Mouse (Mus musculus): Measurements from ENCODE around the gene Mlst8. TPM values are rescaled to one million over a fixed set of nuclear protein-coding genes. Genes with fewer than 3 reads are reported as not detected.

Mlst8 gene
- 51.2 and 55.8 TPM in 2 replicates for polyA plus RNA-seq (2012; rRNA removed)

DNA sequence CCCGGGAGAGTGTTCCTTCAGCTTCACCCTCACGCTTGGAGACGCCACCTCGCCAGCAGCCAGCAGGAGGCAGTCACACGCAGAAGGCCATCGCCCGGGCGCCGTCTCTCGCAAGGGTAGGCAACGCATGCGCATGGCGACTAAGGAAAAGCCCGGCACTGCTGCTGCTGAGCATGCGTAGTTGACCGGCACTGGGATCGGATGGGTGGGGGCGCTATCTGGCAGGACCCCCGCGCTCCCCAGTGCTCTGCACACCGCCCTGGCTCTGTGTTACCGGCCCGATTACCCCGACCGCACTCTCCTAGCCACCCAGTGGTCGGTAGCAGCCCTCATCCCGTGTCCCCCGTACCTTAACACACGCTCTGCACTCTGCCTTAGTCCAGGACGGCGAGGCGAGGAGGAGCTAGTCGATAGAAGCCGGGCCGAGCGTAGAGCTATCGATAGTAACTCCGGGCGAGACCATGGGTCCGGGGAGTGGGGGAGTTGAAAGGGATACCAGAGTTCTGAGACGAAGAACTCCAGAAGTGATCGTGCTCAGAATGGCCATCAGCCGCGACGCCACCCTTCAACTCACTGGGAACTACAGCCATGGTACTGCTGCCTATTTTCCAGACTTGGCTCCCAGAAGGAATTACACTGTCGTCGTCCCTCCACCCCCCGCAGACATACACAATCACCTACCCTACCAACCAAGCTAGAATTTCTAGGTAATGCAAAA, at the start of gene Mlst8:
Gene Mlst8, minus strand, starts transcription at position 416 of the 718 bp plus-strand sequence.

DNA sequence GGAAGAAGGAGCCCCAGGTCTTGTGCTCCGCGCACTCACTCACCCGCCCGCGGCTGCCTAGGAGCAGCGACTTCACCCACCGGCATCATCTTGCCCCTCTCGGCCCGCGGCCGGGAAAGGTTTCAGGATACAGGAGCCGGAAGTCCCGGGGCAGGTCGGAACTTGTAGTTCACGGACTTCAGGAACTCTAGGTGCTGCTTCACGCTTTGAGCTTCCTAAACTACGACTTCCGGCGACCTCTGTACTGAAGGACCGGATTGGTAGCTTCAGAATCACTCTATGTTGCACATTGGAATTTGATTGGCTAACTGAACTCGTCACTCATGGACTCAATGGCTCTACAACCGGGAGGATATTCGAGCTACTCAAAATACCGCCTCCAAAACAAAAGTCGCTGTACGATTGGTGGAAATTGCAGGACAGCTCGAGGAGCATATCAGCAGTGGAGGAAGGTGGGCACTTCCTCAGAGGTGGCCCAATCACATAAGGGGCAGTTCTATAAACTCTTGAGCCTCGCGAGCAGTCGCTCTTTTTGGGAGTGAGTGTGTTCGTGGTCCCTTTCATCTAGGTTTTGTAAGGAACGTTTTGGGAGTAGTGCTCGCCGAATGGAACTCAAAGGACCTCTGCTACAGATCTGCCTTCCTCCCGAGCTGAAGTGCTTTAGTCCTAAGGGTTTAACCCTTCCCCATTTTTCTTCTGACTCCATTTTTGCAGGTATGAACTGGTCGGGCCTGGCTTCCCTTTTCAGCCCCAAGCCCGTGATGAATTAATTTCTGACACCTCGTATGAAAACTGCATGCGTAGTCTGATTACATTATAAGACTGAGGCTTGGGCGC, 49.1 kb upstream of the Mlst8 start, which contains the start of gene Traf7:
Gene Traf7, minus strand, starts transcription at position 216 of the 837 bp plus-strand sequence.

DNA sequence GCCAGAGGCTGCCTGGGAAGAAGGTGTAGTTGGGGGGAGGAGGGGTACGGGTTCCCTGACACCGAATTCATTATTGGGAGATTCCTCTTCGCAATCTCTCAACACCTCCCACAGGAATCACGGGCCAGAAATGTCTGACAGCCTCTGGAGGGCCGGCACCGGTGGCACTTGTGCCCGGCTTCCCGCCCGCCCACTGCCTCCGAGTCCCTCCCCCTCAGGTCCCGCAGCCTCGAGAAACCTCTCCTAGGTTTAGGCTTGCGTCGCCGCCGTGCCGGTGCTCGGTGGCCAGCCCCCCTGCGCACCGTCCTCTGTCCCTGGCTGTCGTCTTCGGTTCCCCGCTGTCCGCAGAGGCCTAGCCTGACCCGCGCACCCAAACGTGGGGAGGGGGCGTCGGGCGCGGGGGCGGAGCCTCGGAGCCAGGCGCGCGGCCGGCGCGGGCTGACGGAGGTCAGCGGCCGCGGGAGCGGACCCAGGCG, 9.3 kb upstream of the Mlst8 start, which contains the start of gene Caskin1:
Gene Caskin1, plus strand, starts transcription at position 416 of the 476 bp plus-strand sequence.

DNA sequence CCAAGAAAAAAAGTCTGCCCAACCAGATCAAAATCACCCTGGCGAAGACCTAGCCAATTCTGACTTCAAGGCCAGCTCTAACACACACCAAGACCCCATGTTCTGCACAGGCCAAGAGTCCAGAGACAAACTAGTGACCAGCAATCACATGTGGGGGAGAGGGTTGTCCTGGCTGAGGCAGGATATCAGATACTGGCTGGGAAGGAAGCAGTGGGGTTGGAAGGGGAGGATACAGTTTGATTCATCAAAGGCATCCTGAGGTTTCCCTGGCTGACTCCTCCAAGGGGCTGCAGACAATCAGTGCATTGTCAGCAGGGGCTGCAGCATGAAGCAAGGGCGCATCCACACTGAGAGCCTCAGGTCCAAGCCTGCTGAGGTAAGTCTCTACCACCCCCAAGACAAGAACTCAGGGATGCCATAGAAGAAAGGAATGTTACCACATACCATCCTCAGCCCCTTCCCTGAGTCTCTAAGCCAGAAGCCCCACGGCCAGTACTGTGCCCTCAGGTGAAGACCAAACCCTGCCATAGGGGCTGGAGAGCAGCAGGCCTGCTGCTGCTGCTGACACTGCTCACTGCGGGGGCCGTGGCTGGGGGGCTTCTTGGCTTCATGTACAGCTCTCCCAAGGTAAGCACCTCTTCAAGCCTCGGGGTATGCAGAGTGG, 5.1 kb downstream of the Mlst8 start, which contains the start of gene Bricd5:
Gene Bricd5, plus strand, starts transcription at position 273 of the 664 bp plus-strand sequence.

DNA sequence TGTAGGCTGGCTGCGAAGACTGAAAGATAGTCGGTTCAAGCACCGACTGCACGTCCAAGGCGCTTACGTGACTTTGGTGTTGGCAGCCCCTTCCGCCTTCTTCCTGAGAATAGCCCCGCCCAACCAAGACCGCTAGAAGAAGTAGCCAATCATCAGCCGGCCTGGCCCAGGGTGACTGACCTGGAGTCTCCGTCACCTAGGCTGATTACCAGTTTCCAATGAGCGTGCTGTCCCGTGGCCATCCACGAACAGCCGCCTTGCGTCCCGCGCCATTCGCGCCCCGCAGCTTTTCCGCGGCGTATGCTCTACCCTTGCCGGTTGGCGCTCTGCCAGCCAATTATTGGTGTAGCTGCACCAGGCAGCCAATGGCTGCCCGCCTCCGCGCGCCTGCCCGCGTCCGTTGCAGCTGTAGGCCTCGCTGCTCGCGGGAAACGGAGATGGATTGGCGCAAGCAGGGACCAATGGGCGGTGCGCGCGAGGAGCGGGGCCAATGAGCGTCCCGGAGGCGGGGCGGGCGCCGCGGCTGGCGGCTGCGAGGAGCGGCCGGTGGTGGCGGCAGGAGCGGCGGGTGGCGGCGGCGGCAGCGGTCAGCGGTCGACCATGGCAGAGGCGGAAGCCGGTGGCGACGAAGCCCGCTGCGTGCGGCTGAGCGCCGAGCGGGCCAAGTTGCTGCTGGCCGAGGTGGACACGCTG, 8.8 kb downstream of the Mlst8 start, which contains the start of the genes E4f1 and Pgp:
Gene E4f1, minus strand, starts transcription at position 404 of the 693 bp plus-strand sequence.
Gene Pgp, plus strand, starts transcription at position 483 of the 693 bp plus-strand sequence.

DNA sequence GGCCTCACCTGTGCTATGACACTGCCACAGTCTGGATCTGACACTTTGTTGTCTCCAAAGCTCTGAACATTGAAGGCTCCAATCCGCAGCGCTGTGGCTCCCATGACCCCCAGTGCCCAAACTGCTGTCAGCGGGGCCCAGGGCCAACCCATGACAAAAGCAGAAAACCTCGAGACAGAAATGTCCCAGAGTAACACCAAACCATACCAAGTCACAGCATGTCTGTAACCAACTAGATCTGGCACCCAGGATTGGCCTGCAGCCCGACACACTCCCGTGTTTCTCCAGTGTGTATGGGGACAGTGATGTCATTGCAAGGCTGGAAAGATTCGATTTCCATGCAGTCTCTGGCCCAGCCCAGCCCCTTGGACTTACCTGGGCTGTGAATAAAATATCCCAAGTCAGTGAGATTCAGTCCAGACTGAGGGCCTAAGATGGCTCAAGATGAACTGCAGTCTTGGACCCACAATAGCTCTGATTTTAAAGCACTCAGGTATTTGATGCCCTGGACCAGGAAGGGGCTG, 36.2 kb downstream of the Mlst8 start, which contains the start of gene Dnase1l2:
Gene Dnase1l2, minus strand, starts transcription at position 474 of the 524 bp plus-strand sequence.

DNA sequence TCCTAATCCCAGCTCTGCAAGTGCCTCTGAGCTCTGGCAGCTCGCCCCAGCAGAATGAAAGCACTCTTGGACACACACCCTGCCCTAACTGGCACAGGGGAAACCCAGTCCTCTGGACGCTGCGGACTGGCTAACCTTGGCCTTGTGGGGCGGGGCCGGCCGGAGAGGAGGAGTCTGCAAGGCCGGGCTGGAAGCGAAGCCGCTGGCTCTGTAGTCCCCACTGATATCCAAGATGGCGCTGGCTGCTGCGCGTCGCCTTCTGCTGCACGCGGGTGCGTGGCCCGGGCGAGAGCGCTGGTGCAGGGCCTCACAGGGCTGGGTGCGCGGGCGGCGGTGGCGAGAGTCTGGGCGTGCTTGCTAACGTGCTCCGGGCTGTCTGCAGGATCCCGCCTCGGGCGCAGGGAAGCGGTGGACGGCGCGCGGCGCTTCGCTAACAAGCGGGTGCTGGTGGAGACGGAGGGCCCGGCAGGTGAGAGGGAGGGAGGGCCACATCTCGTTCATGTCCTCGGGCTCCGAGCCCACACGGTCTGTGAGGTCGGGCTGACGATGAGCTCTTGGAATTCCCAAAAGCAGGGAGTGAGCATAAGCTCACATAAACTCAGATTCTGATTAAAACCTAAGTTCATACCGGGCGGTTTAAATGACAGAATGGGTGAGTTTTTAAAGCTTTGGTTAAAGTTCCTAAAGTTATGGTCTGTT, 52.3 kb downstream of the Mlst8 start, which contains the start of gene Eci1:
Gene Eci1, plus strand, starts transcription at position 171 of the 699 bp plus-strand sequence.

Other genes starting within 250 kb of the Mlst8 start
- 21.1 and 25.3 TPM in 2 replicates for gene Ccnf, start 227.6 kb downstream of the Mlst8 start, polyA plus RNA-seq (2012; rRNA removed)
- gene Abca17, start 128.0 kb downstream of the Mlst8 start, polyA plus RNA-seq (2012; rRNA removed): 0.33 TPM in 2 replicates
- 33.8 and 34.2 TPM in 2 replicates for gene Abca3, start 127.1 kb downstream of the Mlst8 start, polyA plus RNA-seq (2012; rRNA removed)
- 392 and 424 TPM in 2 replicates for gene Rnps1, start 64.5 kb downstream of the Mlst8 start, polyA plus RNA-seq (2012; rRNA removed)
- gene Eci1, start 52.4 kb downstream of the Mlst8 start, polyA plus RNA-seq (2012; rRNA removed): 31.1 and 38.3 TPM in 2 replicates
- 26.4 and 29.0 TPM in 2 replicates for gene Dnase1l2, start 36.0 kb downstream of the Mlst8 start, polyA plus RNA-seq (2012; rRNA removed)
- 82.5 and 89.4 TPM in 2 replicates for gene E4f1, start 8.8 kb downstream of the Mlst8 start, polyA plus RNA-seq (2012; rRNA removed)
- 43.4 and 44.6 TPM in 2 replicates for gene Pgp, start 8.7 kb downstream of the Mlst8 start, polyA plus RNA-seq (2012; rRNA removed)
- gene Bricd5, start 5.2 kb downstream of the Mlst8 start, polyA plus RNA-seq (2012; rRNA removed): 0.43 and 1.0 TPM in 2 replicates
- gene Caskin1, start 9.5 kb upstream of the Mlst8 start, polyA plus RNA-seq (2012; rRNA removed): 93.1 and 111 TPM in 2 replicates
- gene Traf7, start 48.9 kb upstream of the Mlst8 start, polyA plus RNA-seq (2012; rRNA removed): 333 and 335 TPM in 2 replicates
- gene Rab26, start 55.1 kb upstream of the Mlst8 start, polyA plus RNA-seq (2012; rRNA removed): 4.1 and 5.0 TPM in 2 replicates
- 60.4 and 62.9 TPM in 2 replicates for gene Pkd1, start 70.8 kb upstream of the Mlst8 start, polyA plus RNA-seq (2012; rRNA removed)
- gene Tsc2, start 153.6 kb upstream of the Mlst8 start, polyA plus RNA-seq (2012; rRNA removed): 175 and 176 TPM in 2 replicates
- gene Nthl1, start 153.6 kb upstream of the Mlst8 start, polyA plus RNA-seq (2012; rRNA removed): 16.0 and 16.5 TPM in 2 replicates
- 27.3 and 36.1 TPM in 2 replicates for gene Slc9a3r2, start 171.2 kb upstream of the Mlst8 start, polyA plus RNA-seq (2012; rRNA removed)
- gene Npw, start 179.4 kb upstream of the Mlst8 start, polyA plus RNA-seq (2012; rRNA removed): 0.16 and 0.29 TPM in 2 replicates
- 85.5 and 87.5 TPM in 2 replicates for gene Zfp598, start 190.6 kb upstream of the Mlst8 start, polyA plus RNA-seq (2012; rRNA removed)
- gene Syngr3, start 210.9 kb upstream of the Mlst8 start, polyA plus RNA-seq (2012; rRNA removed): 58.6 and 60.6 TPM in 2 replicates
- 31.7 and 33.2 TPM in 2 replicates for gene Gfer, start 217.1 kb upstream of the Mlst8 start, polyA plus RNA-seq (2012; rRNA removed)
- gene Noxo1, start 217.2 kb upstream of the Mlst8 start, polyA plus RNA-seq (2012; rRNA removed): 9.5 and 9.7 TPM in 2 replicates
- 71.6 and 77.7 TPM in 2 replicates for gene Tbl3, start 228.6 kb upstream of the Mlst8 start, polyA plus RNA-seq (2012; rRNA removed)
- gene Rnf151, start 239.0 kb upstream of the Mlst8 start, polyA plus RNA-seq (2012; rRNA removed): 0.36 TPM in 2 replicates
- 1,943 and 2,057 TPM in 2 replicates for gene Rps2, start 239.0 kb upstream of the Mlst8 start, polyA plus RNA-seq (2012; rRNA removed)
- 219 and 243 TPM in 2 replicates for gene Ndufb10, start 245.4 kb upstream of the Mlst8 start, polyA plus RNA-seq (2012; rRNA removed)
- gene Rpl3l, start 248.7 kb upstream of the Mlst8 start, polyA plus RNA-seq (2012; rRNA removed): 0.08 and 0.10 TPM in 2 replicates

Data from central nervous system, embryonic 14 days (tissue).